Mouse (Mus musculus) hindbrain, embryonic 10.5 days (tissue): Measurements from ENCODE around the gene Pex26. TPM values are rescaled to one million over a fixed set of nuclear protein-coding genes. Genes with fewer than 3 reads are reported as not detected.

ENCODE experiments used
- DNase-seq: peaks from one replicate; pipeline ENCODE4 v3.0.0-alpha.2; 2017; ENCODE audit warnings: low spot score
- H3K27ac ChIP-seq: fragments of 300-500 bp; sonication (generic); 2 replicates; pipeline ENCODE4 v1.5.1; 2016; ENCODE audit warnings: mild to moderate bottlenecking, moderate library complexity
- H3K27me3 ChIP-seq: fragments of 300-500 bp; sonication (generic); 2 replicates; pipeline ENCODE4 v1.6.1; 2016; ENCODE audit warnings: mild to moderate bottlenecking; ENCODE audit not compliant: poor library complexity, insufficient read depth, severe bottlenecking
- H3K36me3 ChIP-seq: fragments of 300-500 bp; sonication (generic); 2 replicates; pipeline ENCODE4 v1.6.1; 2016; ENCODE audit warnings: mild to moderate bottlenecking, moderate library complexity
- H3K4me1 ChIP-seq: fragments of 300-500 bp; sonication (generic); replicated peaks from 2 replicates; pipeline ENCODE4 v1.6.1; 2016; ENCODE audit warnings: mild to moderate bottlenecking
- H3K4me3 ChIP-seq: fragments of 300-500 bp; sonication (generic); 2 replicates; pipeline ENCODE4 v1.5.1; 2016; ENCODE audit warnings: mild to moderate bottlenecking, moderate library complexity
- H3K9me3 ChIP-seq: fragments of 300-500 bp; sonication (generic); 2 replicates; pipeline ENCODE4 v1.6.1; 2016; ENCODE audit warnings: mild to moderate bottlenecking, moderate library complexity
- WGBS: fragments of 180-500 bp; shearing (Covaris S2); methylation state at CpG from one replicate; pipeline ENCODE4 v1.1.7; 2016; 5-methylcytosine and 5-hydroxymethylcytosine counted together
- polyA plus RNA-seq: library from polyadenylated mRNA; unstranded; fragments of >200 nt; fragmentation: Nextera tagmentation; extraction: Ambion mirVana; gene quantifications from 2 replicates; pipeline ENCODE4 v1.2.1, GENCODE M21; 2016

The Pex26 gene
- 9.2 and 10.1 TPM in 2 replicates for polyA plus RNA-seq

- H3K4me1 ChIP-seq, result peaks cover 25% of the 10 kb centered on the region
- WGBS, result 1% methylated on average over 32 of the region's 32 CpGs
These were observed at the start of gene Pex26 for GRCm38 (mm10) chr6:121183414-121184173. TSS of gene Pex26 (plus strand) at chr6:121183667.

DNA sequence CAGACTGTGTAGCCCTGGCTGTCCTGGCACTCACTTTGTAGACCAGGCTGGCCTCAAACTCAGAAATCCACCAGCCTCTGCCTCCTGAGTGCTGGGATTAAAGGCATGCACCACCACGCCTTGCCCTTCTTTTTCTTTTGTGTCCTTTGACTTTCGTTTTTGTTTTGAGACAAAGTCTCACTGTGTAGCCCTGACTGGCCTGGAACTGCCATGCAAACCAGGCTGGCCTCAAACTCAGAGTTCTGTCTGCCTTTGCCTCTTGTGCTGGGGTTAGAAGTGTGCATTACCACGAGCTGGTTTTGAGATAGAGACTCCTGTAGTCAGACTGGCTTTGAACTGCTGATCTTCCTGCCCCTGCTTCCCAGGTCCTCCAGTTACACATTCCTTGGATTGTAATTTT, 49.2 kb upstream of the Pex26 start:
- Histone ChIP-seq H3K4me3 (no peak overlapping the region), H3K36me3 (no peaks in the 10 kb centered on the region), H3K27ac (no peak overlapping the region), H3K27me3 (peaks cover 32% of the 10 kb centered on the region), H3K4me1 (peaks cover 32% of the 10 kb centered on the region), H3K9me3 (no peaks in the 10 kb centered on the region)
- DNase-seq, result no peak
- WGBS, result 18% methylated on average over 3 of the region's 3 CpGs

More at GRCm38 (mm10) chr6:121183414-121184173, at the start of gene Pex26:
- no peaks in the 10 kb centered on the region for H3K27me3 ChIP-seq
- peak within 1 kb of the TSS; percentile 74 for H3K4me3 ChIP-seq
- H3K36me3 ChIP-seq, result peaks cover 13% of the 10 kb centered on the region
- H3K27ac ChIP-seq, result peak within 1 kb of the TSS; percentile 87
- no peaks in the 10 kb centered on the region for H3K9me3 ChIP-seq
- peak; percentile 91 for DNase-seq

DNA sequence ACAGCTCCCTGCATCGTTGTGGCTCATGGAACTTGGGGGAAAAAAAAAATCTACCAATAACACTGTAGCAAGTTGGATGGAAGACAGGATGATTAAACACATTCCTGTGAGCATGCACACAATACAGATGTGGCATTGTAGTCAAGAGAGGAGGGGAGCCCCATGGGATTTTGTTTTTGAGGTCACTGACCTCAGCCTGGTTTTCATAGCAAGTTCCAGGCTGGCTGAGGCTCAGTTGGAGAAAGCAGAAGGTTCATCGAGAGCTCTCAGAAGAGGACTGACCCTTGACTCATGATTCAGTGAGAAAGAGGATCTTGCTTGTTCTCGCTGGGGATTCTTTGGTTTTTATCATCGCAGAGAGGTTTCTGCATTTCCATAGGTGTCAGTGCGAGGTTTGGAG, 48.6 kb upstream of the Pex26 start:
- Histone ChIP-seq H3K27ac (no peak overlapping the region), H3K4me3 (no peak overlapping the region), H3K4me1 (peaks cover 26% of the 10 kb centered on the region), H3K9me3 (no peaks in the 10 kb centered on the region), H3K27me3 (peaks cover 29% of the 10 kb centered on the region), H3K36me3 (no peaks in the 10 kb centered on the region)
- 44% methylated on average over 5 of the region's 5 CpGs for WGBS
- no peak for DNase-seq

- DNase-seq, result no peak
- H3K27ac ChIP-seq, result no peak overlapping the region
- no peaks in the 10 kb centered on the region for H3K9me3 ChIP-seq
- H3K27me3 ChIP-seq, result peaks cover 9% of the 10 kb centered on the region
- no peak overlapping the region for H3K4me3 ChIP-seq
- WGBS, result 67% methylated on average over 6 of the region's 6 CpGs
- H3K4me1 ChIP-seq, result peaks cover 18% of the 10 kb centered on the region
- H3K36me3 ChIP-seq, result no peaks in the 10 kb centered on the region
These were observed 46.2 kb upstream of the Pex26 start for GRCm38 (mm10) chr6:121137222-121137621.

GRCm38 (mm10) chr6:121138338-121139040, 45.0 kb upstream of the Pex26 start:
- Histone ChIP-seq H3K27ac (no peak overlapping the region), H3K27me3 (no peaks in the 10 kb centered on the region; the same call in 1 of the 2 replicates), H3K4me3 (no peak overlapping the region), H3K36me3 (no peaks in the 10 kb centered on the region), H3K9me3 (no peaks in the 10 kb centered on the region), H3K4me1 (peaks cover 19% of the 10 kb centered on the region)
- 90% methylated on average over 12 of the region's 12 CpGs for WGBS
- DNase-seq, result no peak

DNA sequence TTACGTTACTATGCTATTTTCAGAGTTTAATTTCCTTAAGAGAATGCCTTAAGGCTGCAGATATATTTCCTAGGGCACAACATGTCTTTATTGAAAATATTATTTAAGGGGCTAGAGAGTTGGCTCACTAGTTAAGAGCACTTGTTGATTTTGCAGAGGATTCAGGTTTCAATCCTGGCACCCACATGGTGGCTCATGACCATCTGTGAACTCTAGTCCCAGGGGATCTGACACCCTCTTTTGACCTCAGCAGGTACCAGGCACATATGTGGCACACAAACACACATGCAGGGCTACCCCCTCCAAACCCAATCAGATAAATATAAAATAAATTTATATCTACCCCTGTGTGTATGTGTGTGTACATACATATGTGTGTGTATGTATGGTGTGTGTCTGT, 44.2 kb upstream of the Pex26 start:
- H3K9me3 ChIP-seq, result no peaks in the 10 kb centered on the region
- H3K36me3 ChIP-seq, result no peaks in the 10 kb centered on the region
- H3K4me3 ChIP-seq, result no peak overlapping the region
- H3K4me1 ChIP-seq, result peaks cover 26% of the 10 kb centered on the region
- DNase-seq, result no peak
- no peaks in the 10 kb centered on the region for H3K27me3 ChIP-seq
- WGBS, result 83% methylated on average over 1 of the region's 1 CpGs
- H3K27ac ChIP-seq, result no peak overlapping the region

- Histone ChIP-seq H3K27ac (no peak overlapping the region), H3K4me3 (no peak overlapping the region), H3K27me3 (no peaks in the 10 kb centered on the region), H3K4me1 (peaks cover 43% of the 10 kb centered on the region), H3K36me3 (no peaks in the 10 kb centered on the region), H3K9me3 (no peaks in the 10 kb centered on the region)
- WGBS, result 91% methylated on average over 7 of the region's 7 CpGs
- DNase-seq, result no peak
These were observed 41.2 kb upstream of the Pex26 start for GRCm38 (mm10) chr6:121142298-121142697.

GRCm38 (mm10) chr6:121143439-121143838, 40.0 kb upstream of the Pex26 start:
- no peaks in the 10 kb centered on the region for H3K36me3 ChIP-seq
- H3K9me3 ChIP-seq, result no peaks in the 10 kb centered on the region
- no peak for DNase-seq
- H3K27ac ChIP-seq, result no peak overlapping the region
- H3K4me1 ChIP-seq, result peaks cover 46% of the 10 kb centered on the region
- WGBS, result 86% methylated on average over 8 of the region's 8 CpGs
- no peak overlapping the region for H3K4me3 ChIP-seq
- H3K27me3 ChIP-seq, result no peaks in the 10 kb centered on the region

DNA sequence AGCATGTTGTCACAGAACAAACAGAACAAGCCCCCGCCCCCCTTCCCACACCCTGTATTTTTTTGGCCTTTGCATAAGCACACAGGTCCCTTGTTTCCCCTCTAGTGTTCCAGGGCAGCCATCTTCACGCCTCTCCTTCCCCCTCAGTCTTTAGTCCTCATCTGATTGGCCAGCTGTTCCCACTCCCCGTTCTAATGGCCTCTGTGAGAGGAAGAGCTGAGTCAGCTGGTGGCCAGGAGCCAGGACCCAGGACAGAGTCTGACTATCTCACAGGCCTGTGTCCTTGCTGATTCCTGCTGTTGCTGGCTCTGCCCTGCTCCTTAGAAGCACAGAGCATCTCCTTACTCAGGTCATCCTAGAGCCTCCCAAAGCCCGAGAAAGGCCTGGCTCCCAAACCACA, 39.4 kb upstream of the Pex26 start:
- Histone ChIP-seq H3K36me3 (no peaks in the 10 kb centered on the region), H3K27ac (0 out of 2 replicates have a peak overlapping the region, but pooled peaks have one; percentile 24), H3K9me3 (no peaks in the 10 kb centered on the region), H3K27me3 (no peaks in the 10 kb centered on the region), H3K4me3 (no peak overlapping the region), H3K4me1 (peaks cover 46% of the 10 kb centered on the region)
- 72% methylated on average over 4 of the region's 4 CpGs for WGBS
- no peak for DNase-seq

DNA sequence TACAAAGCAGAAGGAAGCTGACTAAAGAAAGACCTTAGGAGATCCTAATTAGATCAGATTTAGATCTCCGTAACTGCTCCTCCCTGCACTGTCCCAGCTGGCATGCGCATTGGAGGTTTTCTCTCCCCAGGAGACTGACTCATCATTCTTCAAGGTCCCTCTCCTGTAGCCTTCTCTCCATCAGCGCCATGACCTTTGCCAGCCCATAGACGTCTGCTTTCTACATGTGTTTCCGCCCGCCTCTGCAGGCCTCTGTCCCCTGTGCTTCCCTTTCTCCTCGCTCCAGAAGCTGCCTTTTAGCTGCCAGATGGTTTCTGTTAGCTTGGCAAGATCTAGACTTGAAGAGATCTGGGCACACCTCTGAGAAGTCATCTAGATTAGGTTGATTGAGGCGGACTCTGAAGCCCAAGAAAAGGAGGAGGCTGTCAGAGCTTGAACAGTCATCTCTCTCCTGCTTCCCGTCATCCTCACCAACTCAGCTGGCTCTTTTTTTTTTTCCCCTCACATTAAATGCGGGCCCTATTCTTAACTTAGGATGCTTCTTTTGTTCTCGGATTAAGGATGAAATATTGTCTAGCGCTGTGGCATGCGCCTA, 38.4 kb upstream of the Pex26 start:
- Histone ChIP-seq H3K36me3 (no peaks in the 10 kb centered on the region), H3K27ac (peak overlapping the region; percentile 71), H3K4me3 (no peak overlapping the region), H3K4me1 (peaks cover 46% of the 10 kb centered on the region), H3K27me3 (no peaks in the 10 kb centered on the region), H3K9me3 (no peaks in the 10 kb centered on the region)
- WGBS, result 55% methylated on average over 13 of the region's 13 CpGs
- DNase-seq, result peak; percentile 45

DNA sequence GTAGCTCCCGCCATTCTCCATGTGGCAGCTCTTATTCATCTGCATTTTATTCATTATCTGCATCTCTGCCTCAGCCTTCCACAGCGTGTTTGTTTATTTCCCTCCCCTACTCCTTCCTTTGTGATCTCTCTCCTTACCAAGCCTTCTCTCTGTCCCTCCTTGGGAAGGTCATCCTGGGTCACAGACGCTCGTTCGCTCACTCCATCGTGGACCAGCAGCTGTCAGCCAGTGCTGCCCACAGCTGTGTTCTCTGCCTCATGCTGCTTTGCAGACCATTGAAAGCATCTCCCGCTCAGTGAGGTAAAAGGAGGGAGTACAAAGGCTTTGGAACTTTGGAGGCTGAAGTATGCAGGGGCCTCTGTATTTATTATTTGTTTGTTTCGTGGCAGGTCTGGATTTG, 37.6 kb upstream of the Pex26 start:
- peaks cover 46% of the 10 kb centered on the region for H3K4me1 ChIP-seq
- no peaks in the 10 kb centered on the region for H3K36me3 ChIP-seq
- no peaks in the 10 kb centered on the region for H3K27me3 ChIP-seq
- no peaks in the 10 kb centered on the region for H3K9me3 ChIP-seq
- H3K27ac ChIP-seq, result peak overlapping the region; percentile 19
- no peak overlapping the region for H3K4me3 ChIP-seq
- WGBS, result 23% methylated on average over 8 of the region's 8 CpGs
- peak; percentile 63 for DNase-seq

- 56% methylated on average over 4 of the region's 4 CpGs for WGBS
- peaks cover 44% of the 10 kb centered on the region for H3K4me1 ChIP-seq
- DNase-seq, result no peak
- 0 out of 2 replicates have a peak overlapping the region, but pooled peaks have one; percentile 2 for H3K27ac ChIP-seq
- H3K9me3 ChIP-seq, result no peaks in the 10 kb centered on the region
- H3K27me3 ChIP-seq, result no peaks in the 10 kb centered on the region
- no peaks in the 10 kb centered on the region for H3K36me3 ChIP-seq
- H3K4me3 ChIP-seq, result no peak overlapping the region
These were observed 36.7 kb upstream of the Pex26 start for GRCm38 (mm10) chr6:121146798-121147197.

GRCm38 (mm10) chr6:121148360-121148759, 35.1 kb upstream of the Pex26 start:
- no peaks in the 10 kb centered on the region for H3K9me3 ChIP-seq
- H3K36me3 ChIP-seq, result no peaks in the 10 kb centered on the region
- DNase-seq, result no peak
- WGBS, result 61% methylated on average over 3 of the region's 3 CpGs
- H3K4me1 ChIP-seq, result peaks cover 46% of the 10 kb centered on the region
- no peak overlapping the region for H3K4me3 ChIP-seq
- no peaks in the 10 kb centered on the region for H3K27me3 ChIP-seq
- H3K27ac ChIP-seq, result no peak overlapping the region
